Mouse (Mus musculus) liver, embryonic 14.5 days (tissue): ENCODE data around the gene Rbm8a. TPM values are rescaled to one million over a fixed set of nuclear protein-coding genes. Genes with fewer than 3 reads are reported as not detected.

Source experiments
- ATAC-seq: fragments of 200-750 bp; cut with Nextera tagmentation; 2 replicates; pipeline ENCODE4 v1.8.0; 2017; ENCODE audit warnings: moderate number of reproducible peaks, mild to moderate bottlenecking, moderate library complexity; ENCODE audit not compliant: insufficient read depth
- DNase-seq, 3 experiments: peaks; one replicate each; pipeline ENCODE4 v3.0.0-alpha.2; 2012 to 2013; ENCODE audit warnings: low read depth in 3 of 3, low spot score in 3 of 3
- H3K27ac ChIP-seq: fragments of 300-500 bp; sonication (generic); 2 replicates; pipeline ENCODE4 v1.5.1; 2014; ENCODE audit warnings: moderate library complexity, mild to moderate bottlenecking, control low read depth, inconsistent platforms
- H3K27me3 ChIP-seq: fragments of 300-500 bp; sonication (generic); 2 replicates; pipeline ENCODE4 v1.6.1; 2014; ENCODE audit warnings: mild to moderate bottlenecking, low read length, moderate library complexity; ENCODE audit not compliant: control insufficient read depth, insufficient read depth
- H3K36me3 ChIP-seq: fragments of 300-500 bp; sonication (generic); replicated peaks from 2 replicates; pipeline ENCODE4 v1.6.1; 2014; ENCODE audit warnings: low read depth; ENCODE audit not compliant: control insufficient read depth, insufficient read depth
- H3K4me1 ChIP-seq, 2 experiments: fragments of 200-500 bp in 1 of 2; fragments of 300-500 bp in 1 of 2; sonication (generic) in 1 of 2; replicated peaks; 2 replicates each; pipeline ENCODE4 v1.6.1; 2012 to 2014; ENCODE audit warnings: antibody characterized with exemption in 1 of 2, inconsistent platforms in 1 of 2, low read length in 1 of 2; ENCODE audit not compliant: control insufficient read depth in 2 of 2, insufficient read depth in 2 of 2
- H3K4me2 ChIP-seq: fragments of 300-500 bp; sonication (generic); 2 replicates; pipeline ENCODE4 v1.6.1; 2014; ENCODE audit warnings: low read depth, mild to moderate bottlenecking, control low read depth, moderate library complexity
- H3K4me3 ChIP-seq, 2 experiments: fragments of 200-500 bp in 1 of 2; fragments of 300-500 bp in 1 of 2; sonication (generic) in 1 of 2; 2 replicates each; pipeline ENCODE4 v1.5.1; 2012 to 2014; ENCODE audit warnings: low read depth in 2 of 2, low read length in 2 of 2, mild to moderate bottlenecking in 2 of 2, control low read depth in 1 of 2, inconsistent platforms in 1 of 2, moderate library complexity in 1 of 2; ENCODE audit not compliant: insufficient read depth in 1 of 2
- H3K9ac ChIP-seq: fragments of 300-500 bp; sonication (generic); replicated peaks from 2 replicates; pipeline ENCODE4 v1.6.1; 2014; ENCODE audit warnings: mild to moderate bottlenecking, control low read depth, moderate library complexity
- H3K9me3 ChIP-seq: fragments of 300-500 bp; sonication (generic); 2 replicates; pipeline ENCODE4 v1.6.1; 2016; ENCODE audit warnings: low read length, mixed read lengths; ENCODE audit not compliant: control insufficient read depth
- CTCF ChIP-seq: IDR thresholded peaks from 2 replicates; pipeline ENCODE4 v1.5.1; 2016; ENCODE audit warnings: antibody characterized with exemption, low read depth, control low read depth
- EP300 ChIP-seq: IDR thresholded peaks from 2 replicates; pipeline ENCODE4 v1.6.1; 2016; ENCODE audit warnings: antibody characterized with exemption, low read depth
- WGBS: fragments of 180-500 bp; shearing (Covaris S2); extraction: QIAGEN DNeasy Blood & Tissue Kit; methylation state at CpG from one replicate; pipeline ENCODE4 v1.1.7; 2014; ENCODE audit not compliant: insufficient replicate concordance; 5-methylcytosine and 5-hydroxymethylcytosine counted together
- polyA plus RNA-seq, 2 experiments: library from polyadenylated mRNA; depleted of rRNA in 1 of 2; stranded (reverse) in 1 of 2; unstranded in 1 of 2; fragments of >200 nt; fragmentation: Nextera tagmentation in 1 of 2; extraction: Ambion mirVana in 1 of 2; gene quantifications; 2 replicates each; pipeline versions ENCODE4 v1.2.1 to v1.2.3; 2012 to 2014

The Rbm8a gene
- 11.6 and 22.8 TPM in 2 replicates for polyA plus RNA-seq (2012; rRNA removed)
- 69.1 and 73.6 TPM in 2 replicates for polyA plus RNA-seq (2014; fragmentation: Nextera tagmentation; extraction: Ambion mirVana)

- peak within 1 kb of the TSS; percentile 87 for H3K9ac ChIP-seq
- no peaks in the 10 kb centered on the region for H3K27me3 ChIP-seq
- H3K9me3 ChIP-seq: no peaks in the 10 kb centered on the region
- H3K4me1 ChIP-seq: peaks cover 13 to 19% of the 10 kb centered on the region in 2 experiments
- peak within 1 kb of the TSS; percentile 60 for H3K27ac ChIP-seq
- DNase-seq (peak; percentile 97 to 98 (median 98)), ATAC-seq (peak; percentile 96)
- H3K4me2 ChIP-seq: peak within 1 kb of the TSS; percentile 96
- TF ChIP-seq EP300 (no peak), CTCF (no peak)
- peak within 1 kb of the TSS; percentile 90 to 100 for H3K4me3 ChIP-seq
- H3K36me3 ChIP-seq: peaks cover 16% of the 10 kb centered on the region
- 1% methylated on average over 48 of the region's 48 CpGs for WGBS
Observed at GRCm38 (mm10) chr3:96629729-96630600, at the start of gene Rbm8a. TSS of gene Rbm8a (plus strand) at chr3:96629933.

- TF ChIP-seq EP300 (no peak), CTCF (no peak)
Observed at GRCm38 (mm10) chr3:96581141-96581540, 48.6 kb upstream of the Rbm8a start.

GRCm38 (mm10) chr3:96581771-96582515 lies 47.8 kb upstream of the Rbm8a start:
- no peak overlapping the region for H3K27ac ChIP-seq
- peaks cover 8 to 12% of the 10 kb centered on the region in 2 experiments for H3K4me1 ChIP-seq
- H3K9me3 ChIP-seq: no peaks in the 10 kb centered on the region
- H3K27me3 ChIP-seq: no peaks in the 10 kb centered on the region
- H3K4me2 ChIP-seq: no peak overlapping the region
- TF ChIP-seq CTCF: no peak
- TF ChIP-seq EP300: no peak
- H3K4me3 ChIP-seq: no peak overlapping the region
- no peaks in the 10 kb centered on the region for H3K36me3 ChIP-seq
- 81% methylated on average over 16 of the region's 16 CpGs for WGBS
- DNase-seq (no peak), ATAC-seq (no peak)
- H3K9ac ChIP-seq: no peak overlapping the region

More at GRCm38 (mm10) chr3:96581141-96581540, 48.6 kb upstream of the Rbm8a start:
- Histone ChIP-seq H3K36me3 (no peaks in the 10 kb centered on the region), H3K9me3 (no peaks in the 10 kb centered on the region), H3K9ac (no peak overlapping the region), H3K4me1 (peaks cover 13 to 19% of the 10 kb centered on the region in 2 experiments), H3K4me3 (no peak overlapping the region), H3K27ac (no peak overlapping the region), H3K4me2 (no peak overlapping the region), H3K27me3 (no peaks in the 10 kb centered on the region)
- WGBS: 52% methylated on average over 6 of the region's 6 CpGs
- DNase-seq (no peak), ATAC-seq (no peak)

- H3K4me3 ChIP-seq: no peak overlapping the region
- no peaks in the 10 kb centered on the region for H3K27me3 ChIP-seq
- peak; percentile 45 for TF ChIP-seq CTCF
- no peak for TF ChIP-seq EP300
- ATAC-seq (no peak), DNase-seq (no peak)
- H3K4me1 ChIP-seq: peaks cover 6 to 8% of the 10 kb centered on the region in 2 experiments
- WGBS: 86% methylated on average over 5 of the region's 5 CpGs
- H3K36me3 ChIP-seq: no peaks in the 10 kb centered on the region
- no peak overlapping the region for H3K27ac ChIP-seq
- H3K9ac ChIP-seq: no peak overlapping the region
- no peak overlapping the region for H3K4me2 ChIP-seq
- no peaks in the 10 kb centered on the region for H3K9me3 ChIP-seq
Observed at GRCm38 (mm10) chr3:96583386-96583785, 46.3 kb upstream of the Rbm8a start.

GRCm38 (mm10) chr3:96590657-96591056 lies 39.1 kb upstream of the Rbm8a start:
- no peak overlapping the region for H3K9ac ChIP-seq
- no peaks in the 10 kb centered on the region for H3K36me3 ChIP-seq
- ATAC-seq: no peak
- H3K4me1 ChIP-seq: peaks cover 0 to 10% of the 10 kb centered on the region in 2 experiments; a peak in 2 of 4 replicates
- H3K9me3 ChIP-seq: no peaks in the 10 kb centered on the region
- no peak overlapping the region for H3K27ac ChIP-seq
- TF ChIP-seq EP300 (no peak), CTCF (no peak)
- no peak overlapping the region for H3K4me2 ChIP-seq
- WGBS: 74% methylated on average over 4 of the region's 4 CpGs
- peaks cover 10% of the 10 kb centered on the region for H3K27me3 ChIP-seq
- no peak overlapping the region for H3K4me3 ChIP-seq
- no peak for DNase-seq
